Mouse (Mus musculus): ENCODE measurements around the gene Gm5269.

GRCm38 (mm10) chr1:45868050-45868449 is 22.0 kb downstream of the Gm5269 start:
- no peak for TF ChIP-seq CTCF (IDR thresholded peaks at IDR 0.05; ENCODE audit: low read depth, low read length)
- no peak for TF ChIP-seq POLR2A (IDR thresholded peaks at IDR 0.05; ENCODE audit: extremely low read depth, insufficient read depth, low read length)

Measured in liver, adult 2 months (tissue).